Mouse (Mus musculus) limb, embryonic 12.5 days (tissue): Measurements from ENCODE around the gene Ccnd1. TPM values are rescaled to one million over a fixed set of nuclear protein-coding genes. Genes with fewer than 3 reads are reported as not detected.
"Not testable (repeated sequence)": the region's sequence is repeated elsewhere in the genome, so short reads cannot be mapped to it uniquely, and the experiment has no call there.

Experiments used
- ATAC-seq: fragments of 200-750 bp; cut with Nextera tagmentation; 2 replicates; pipeline ENCODE4 v1.8.0; 2017; ENCODE audit warnings: low read depth, moderate TSS enrichment; ENCODE audit not compliant: insufficient number of reproducible peaks, insufficient read depth, low FRiP score, low TSS enrichment
- H3K27ac ChIP-seq: fragments of 300-500 bp; sonication (generic); 2 replicates; pipeline ENCODE4 v1.5.1; 2016; ENCODE audit warnings: mild to moderate bottlenecking, moderate library complexity
- H3K27me3 ChIP-seq: fragments of 300-500 bp; sonication (generic); 2 replicates; pipeline ENCODE4 v1.6.1; 2016; ENCODE audit warnings: mild to moderate bottlenecking, moderate library complexity
- H3K36me3 ChIP-seq: fragments of 300-500 bp; sonication (generic); 2 replicates; pipeline ENCODE4 v1.6.1; 2016; ENCODE audit warnings: mild to moderate bottlenecking, moderate library complexity
- H3K4me1 ChIP-seq: fragments of 300-500 bp; sonication (generic); replicated peaks from 2 replicates; pipeline ENCODE4 v1.6.1; 2016
- H3K4me2 ChIP-seq: fragments of 300-500 bp; sonication (generic); 2 replicates; pipeline ENCODE4 v1.6.1; 2016; ENCODE audit warnings: mild to moderate bottlenecking, moderate library complexity
- H3K4me3 ChIP-seq: fragments of 300-500 bp; sonication (generic); replicated peaks from 2 replicates; pipeline ENCODE4 v1.5.1; 2016; ENCODE audit warnings: mild to moderate bottlenecking
- H3K9ac ChIP-seq: fragments of 300-500 bp; sonication (generic); replicated peaks from 2 replicates; pipeline ENCODE4 v1.6.1; 2016; ENCODE audit warnings: mild to moderate bottlenecking, moderate library complexity
- H3K9me3 ChIP-seq: fragments of 300-500 bp; sonication (generic); 2 replicates; pipeline ENCODE4 v1.6.1; 2016; ENCODE audit warnings: mild to moderate bottlenecking, moderate library complexity
- WGBS: fragments of 180-500 bp; shearing (Covaris S2); methylation state at CpG from one replicate; pipeline ENCODE4 v1.1.7; 2016; 5-methylcytosine and 5-hydroxymethylcytosine counted together
- polyA plus RNA-seq: library from polyadenylated mRNA; unstranded; fragments of >200 nt; fragmentation: Nextera tagmentation; extraction: Ambion mirVana; gene quantifications from 2 replicates; pipeline ENCODE4 v1.2.1, GENCODE M21; 2016

The Ccnd1 gene
- polyA plus RNA-seq, 1 experiment from 2014 or later = 165 TPM

- no peak overlapping the region for H3K27ac ChIP-seq
- ATAC-seq = peak; percentile 57; the same call in 1 of the 2 replicates
- H3K27me3 ChIP-seq = peaks cover 3% of the 10 kb centered on the region; the same call in 1 of the 2 replicates
- peaks cover 5% of the 10 kb centered on the region; the same call in 1 of the 2 replicates for H3K9me3 ChIP-seq
- H3K36me3 ChIP-seq = no peaks in the 10 kb centered on the region
- H3K4me2 ChIP-seq = peak overlapping the region; percentile 42
- no peaks in the 10 kb centered on the region for H3K4me1 ChIP-seq
- 11% methylated on average over 28 of the region's 28 CpGs for WGBS
- no peak overlapping the region for H3K4me3 ChIP-seq
- no peak overlapping the region for H3K9ac ChIP-seq
Measured at GRCm38 (mm10) chr7:144906708-144907397, 32.9 kb downstream of the Ccnd1 start.

- not testable (repeated sequence) for H3K27me3 ChIP-seq, H3K9ac ChIP-seq, H3K36me3 ChIP-seq, H3K4me1 ChIP-seq, ATAC-seq, H3K27ac ChIP-seq, H3K4me3 ChIP-seq, H3K9me3 ChIP-seq, H3K4me2 ChIP-seq
- WGBS = 89% methylated on average over 3 of the region's 3 CpGs
Measured at GRCm38 (mm10) chr7:144905514-144905913, 34.2 kb downstream of the Ccnd1 start.

DNA sequence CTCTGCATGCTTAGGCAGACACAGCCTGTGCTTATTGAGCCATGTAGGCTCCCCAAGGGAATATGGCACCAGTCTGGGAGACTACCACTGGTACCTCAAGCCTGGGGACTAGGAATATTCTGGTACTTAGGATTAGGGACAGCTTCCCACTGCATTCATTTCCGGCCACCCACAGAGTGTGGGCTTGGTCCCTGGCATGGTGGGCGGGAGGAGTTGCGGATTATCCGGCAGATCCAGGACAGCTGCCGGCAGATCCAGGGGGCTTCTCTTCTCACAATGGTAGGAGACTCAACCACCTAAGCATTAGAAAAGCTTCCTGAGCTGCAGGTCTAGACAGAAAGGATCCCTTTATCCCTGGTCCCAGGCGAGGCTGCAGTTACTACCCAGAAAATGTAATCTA is 41.2 kb downstream of the Ccnd1 start:
- peaks cover 71% of the 10 kb centered on the region for H3K27me3 ChIP-seq
- H3K4me3 ChIP-seq = no peak overlapping the region
- ATAC-seq = no peak

GRCm38 (mm10) chr7:144896294-144897218 is 43.2 kb downstream of the Ccnd1 start, which contains the start of gene Fgf15:
Gene Fgf15 (plus strand): TSS chr7:144896531.
- no peaks in the 10 kb centered on the region for H3K36me3 ChIP-seq
- peak; percentile 28; the same call in 1 of the 2 replicates for ATAC-seq
- H3K27ac ChIP-seq = no peak within 1 kb of the TSS
- H3K9me3 ChIP-seq = no peaks in the 10 kb centered on the region
- H3K9ac ChIP-seq = peak within 1 kb of the TSS; percentile 40
- H3K4me3 ChIP-seq = peak within 1 kb of the TSS; percentile 45
- WGBS = 1% methylated on average over 65 of the region's 65 CpGs
- H3K4me1 ChIP-seq = peaks cover 21% of the 10 kb centered on the region
- H3K4me2 ChIP-seq = peak within 1 kb of the TSS; percentile 88
- peaks cover 82% of the 10 kb centered on the region for H3K27me3 ChIP-seq

More for the DNA sequence above, 41.2 kb downstream of the Ccnd1 start:
- Histone ChIP-seq H3K4me2 (no peak overlapping the region), H3K4me1 (peaks cover 21% of the 10 kb centered on the region), H3K27ac (no peak overlapping the region), H3K36me3 (no peaks in the 10 kb centered on the region), H3K9me3 (no peaks in the 10 kb centered on the region), H3K9ac (no peak overlapping the region)
- 56% methylated on average over 6 of the region's 6 CpGs for WGBS

DNA sequence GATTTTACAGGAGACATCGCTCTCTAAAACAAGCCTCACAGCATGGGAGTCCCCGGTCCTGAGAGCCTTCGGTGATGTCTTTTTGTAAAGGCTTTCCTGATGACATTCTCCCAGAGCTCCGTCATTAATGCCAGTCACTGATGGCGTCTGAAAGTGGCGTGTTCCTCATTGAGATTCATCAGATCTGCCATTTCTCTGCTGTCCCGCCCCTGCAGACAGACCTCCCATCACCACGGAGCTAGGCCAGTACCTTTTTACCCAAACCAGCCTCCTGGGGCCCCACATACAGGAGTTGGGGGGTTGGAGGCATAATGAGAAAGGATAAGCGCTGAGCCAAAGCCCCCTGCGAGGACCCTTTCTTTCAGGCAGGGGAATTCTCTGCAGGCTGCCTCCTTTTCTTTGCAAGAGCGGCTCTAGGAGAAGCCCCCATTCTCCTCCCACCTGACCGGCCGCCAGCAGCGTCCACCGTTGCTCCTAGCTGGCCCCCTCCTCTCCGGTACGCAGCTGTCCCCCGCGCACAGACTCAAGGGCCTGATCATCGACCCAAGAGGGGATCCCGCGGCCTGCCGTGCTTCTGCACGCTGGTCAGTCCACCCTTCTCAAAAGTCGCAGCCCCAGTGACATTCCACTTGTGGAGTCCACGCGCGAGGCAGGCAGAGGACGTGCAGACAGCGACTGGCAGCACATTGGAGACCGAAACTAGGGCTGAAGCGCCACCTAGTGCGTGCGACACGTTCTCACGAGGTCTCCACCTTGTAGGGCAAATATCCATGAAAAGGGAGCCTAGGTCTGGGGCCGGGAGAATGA is 44.2 kb downstream of the Ccnd1 start:
- no peaks in the 10 kb centered on the region for H3K9me3 ChIP-seq
- ATAC-seq = peak; percentile 64; the same call in 1 of the 2 replicates
- H3K27ac ChIP-seq = no peak overlapping the region
- H3K4me3 ChIP-seq = peak overlapping the region; percentile 45
- H3K4me1 ChIP-seq = peaks cover 21% of the 10 kb centered on the region
- H3K4me2 ChIP-seq = peak overlapping the region; percentile 88
- no peaks in the 10 kb centered on the region for H3K36me3 ChIP-seq
- peak overlapping the region; percentile 40; the same call in 1 of the 2 replicates for H3K9ac ChIP-seq
- H3K27me3 ChIP-seq = peaks cover 83% of the 10 kb centered on the region
- under 1% methylated on average over 37 of the region's 37 CpGs for WGBS

- Histone ChIP-seq H3K4me3 (peak overlapping the region; percentile 45; the same call in 1 of the 2 replicates), H3K27ac (no peak overlapping the region), H3K4me1 (peaks cover 21% of the 10 kb centered on the region), H3K27me3 (peaks cover 82% of the 10 kb centered on the region), H3K9me3 (no peaks in the 10 kb centered on the region), H3K9ac (no peak overlapping the region), H3K36me3 (no peaks in the 10 kb centered on the region), H3K4me2 (peak overlapping the region; percentile 88; the same call in 1 of the 2 replicates)
- ATAC-seq = no peak
- 1% methylated on average over 4 of the region's 4 CpGs for WGBS
Measured at GRCm38 (mm10) chr7:144894706-144895105, 45.0 kb downstream of the Ccnd1 start.

- Histone ChIP-seq H3K27ac (no peak overlapping the region), H3K4me1 (peaks cover 21% of the 10 kb centered on the region), H3K4me2 (no peak overlapping the region), H3K9me3 (no peaks in the 10 kb centered on the region), H3K4me3 (no peak overlapping the region), H3K36me3 (no peaks in the 10 kb centered on the region), H3K9ac (no peak overlapping the region), H3K27me3 (peaks cover 80% of the 10 kb centered on the region)
- no peak for ATAC-seq
- WGBS = 2% methylated on average over 5 of the region's 5 CpGs
Measured at GRCm38 (mm10) chr7:144894191-144894590, 45.5 kb downstream of the Ccnd1 start.

GRCm38 (mm10) chr7:144892322-144892721 is 47.4 kb downstream of the Ccnd1 start:
- no peak for ATAC-seq
- no peak overlapping the region for H3K4me2 ChIP-seq
- H3K9ac ChIP-seq = no peak overlapping the region
- H3K27me3 ChIP-seq = peaks cover 75% of the 10 kb centered on the region
- peaks cover 28% of the 10 kb centered on the region for H3K4me1 ChIP-seq
- H3K27ac ChIP-seq = no peak overlapping the region
- H3K36me3 ChIP-seq = no peaks in the 10 kb centered on the region
- H3K4me3 ChIP-seq = no peak overlapping the region
- no peaks in the 10 kb centered on the region for H3K9me3 ChIP-seq
- 46% methylated on average over 6 of the region's 6 CpGs for WGBS

DNA sequence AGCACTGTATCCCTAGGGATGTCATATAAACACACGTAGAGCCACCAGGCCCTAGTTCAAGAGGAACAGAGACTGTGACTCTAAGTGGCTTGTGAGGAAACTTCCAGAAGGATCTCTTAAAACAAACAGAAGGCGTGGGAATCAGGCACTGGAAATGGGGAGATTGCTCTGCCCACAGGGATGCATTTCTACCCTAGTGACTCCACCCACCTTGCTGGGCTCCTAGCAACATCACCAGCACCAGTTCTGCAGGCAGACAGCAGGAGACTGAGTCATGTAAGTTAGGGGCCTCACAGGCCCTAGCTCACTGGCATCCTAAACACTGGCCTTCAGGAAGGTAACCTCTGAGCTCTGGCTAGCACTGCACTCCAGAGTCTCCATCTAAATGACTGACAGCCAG is 47.9 kb downstream of the Ccnd1 start:
- no peak for ATAC-seq
- H3K4me1 ChIP-seq = peaks cover 27% of the 10 kb centered on the region
- H3K36me3 ChIP-seq = no peaks in the 10 kb centered on the region
- H3K4me2 ChIP-seq = no peak overlapping the region
- WGBS = 85% methylated on average over 2 of the region's 2 CpGs
- peaks cover 75% of the 10 kb centered on the region for H3K27me3 ChIP-seq
- no peaks in the 10 kb centered on the region for H3K9me3 ChIP-seq
- H3K4me3 ChIP-seq = no peak overlapping the region
- no peak overlapping the region for H3K27ac ChIP-seq
- H3K9ac ChIP-seq = no peak overlapping the region

DNA sequence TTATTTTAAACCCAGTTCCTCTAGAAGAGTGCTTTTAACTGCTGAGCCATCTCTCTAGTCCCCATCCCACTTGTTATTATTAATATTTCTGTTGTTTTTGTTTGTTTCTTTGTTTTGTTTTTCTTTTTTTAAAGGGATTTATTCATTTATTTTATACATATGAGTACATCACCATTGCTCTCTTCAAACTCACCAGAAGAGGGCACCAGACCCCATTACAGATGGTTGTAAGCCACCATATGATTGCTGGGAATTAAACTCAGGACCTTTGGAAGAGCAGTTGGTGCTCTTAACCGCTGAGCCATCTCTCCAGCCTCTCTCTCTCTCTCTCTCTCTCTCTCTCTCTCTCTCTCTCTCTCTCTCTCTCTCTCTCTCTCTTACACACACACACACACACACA is 49.1 kb downstream of the Ccnd1 start:
- not testable (repeated sequence) for H3K36me3 ChIP-seq, H3K4me2 ChIP-seq, H3K9ac ChIP-seq, H3K9me3 ChIP-seq, ATAC-seq, H3K27ac ChIP-seq, H3K4me3 ChIP-seq
- 83% methylated on average over 1 of the region's 1 CpGs for WGBS
- H3K4me1 ChIP-seq = peaks cover 15% of the 10 kb centered on the region
- H3K27me3 ChIP-seq = peaks cover 64% of the 10 kb centered on the region
